Mouse (Mus musculus) skeletal muscle tissue, postnatal 0 days (tissue): Measurements from ENCODE around the gene Hist1h2ah. TPM values are rescaled to one million over a fixed set of nuclear protein-coding genes. Genes with fewer than 3 reads are reported as not detected.

Experiments used
- microRNA-seq, 2 experiments: library from miRNA; unstranded; fragments of <30 nt; microRNA quantifications; one replicate each; pipeline ENCODE4; 2016
- polyA plus RNA-seq: library from polyadenylated mRNA; unstranded; fragments of >200 nt; fragmentation: Nextera tagmentation; extraction: Ambion mirVana; gene quantifications from 2 replicates; pipeline ENCODE4 v1.2.1, GENCODE M21; 2015

Gene Hist1h2ah
- 0.86 and 1.6 TPM in 2 replicates for polyA plus RNA-seq

DNA sequence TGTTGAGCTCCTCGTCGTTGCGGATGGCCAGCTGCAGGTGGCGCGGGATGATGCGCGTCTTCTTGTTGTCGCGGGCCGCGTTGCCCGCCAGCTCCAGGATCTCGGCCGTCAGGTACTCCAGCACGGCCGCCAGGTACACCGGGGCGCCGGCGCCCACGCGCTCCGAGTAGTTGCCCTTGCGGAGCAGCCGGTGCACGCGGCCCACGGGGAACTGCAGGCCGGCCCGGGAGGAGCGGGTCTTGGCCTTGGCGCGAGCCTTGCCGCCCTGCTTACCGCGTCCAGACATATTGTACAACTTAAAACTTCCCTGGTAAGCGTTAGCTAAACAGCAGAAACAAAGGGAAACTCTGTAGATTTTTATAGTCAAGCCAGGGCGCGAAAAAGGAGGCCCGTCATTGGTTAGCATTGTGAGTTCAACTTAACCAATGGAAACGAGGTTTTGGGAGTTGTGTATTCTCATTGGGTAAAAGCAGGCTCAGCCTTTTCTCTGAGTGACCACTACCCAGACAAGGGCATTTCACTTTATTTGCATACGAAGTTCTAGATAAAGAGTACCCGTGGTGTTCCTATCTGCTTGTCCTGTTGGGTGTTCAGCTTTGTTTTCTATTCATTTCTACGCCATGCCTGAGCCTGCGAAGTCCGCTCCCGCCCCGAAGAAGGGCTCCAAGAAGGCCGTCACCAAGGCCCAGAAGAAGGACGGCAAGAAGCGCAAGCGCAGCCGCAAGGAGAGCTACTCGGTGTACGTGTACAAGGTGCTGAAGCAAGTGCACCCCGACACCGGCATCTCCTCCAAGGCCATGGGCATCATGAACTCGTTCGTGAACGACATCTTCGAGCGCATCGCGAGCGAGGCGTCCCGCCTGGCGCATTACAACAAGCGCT, at the start of gene Hist1h2ah, which contains the start of gene Hist1h2bk:
Gene Hist1h2ah (minus strand): TSS at position 302 of the 882 bp plus-strand sequence.
Gene Hist1h2bk (plus strand): TSS at position 604 of the 882 bp plus-strand sequence.

DNA sequence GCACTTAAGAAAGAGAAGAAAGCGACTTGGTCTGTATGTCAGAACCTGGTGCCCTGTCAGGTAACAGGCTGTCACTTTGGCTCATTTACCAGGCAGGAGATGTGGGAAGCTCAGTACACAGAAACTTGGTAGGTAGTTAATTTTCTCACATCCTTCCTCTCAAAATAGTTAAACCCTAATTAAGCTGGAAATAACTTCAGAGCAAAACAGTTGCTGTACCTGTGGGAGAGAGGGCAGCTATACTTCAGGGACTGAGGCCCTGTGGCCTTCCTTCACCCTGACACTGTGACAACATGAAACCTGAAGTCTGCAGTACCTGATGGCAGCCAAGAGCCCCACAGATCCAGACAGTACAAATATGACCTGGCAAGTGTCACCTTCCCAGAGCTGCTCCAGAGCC, 48.8 kb upstream of the Hist1h2ah start, which contains the start of gene Vmn1r188:
Gene Vmn1r188 (plus strand): TSS at position 301 of the 400 bp plus-strand sequence.

DNA sequence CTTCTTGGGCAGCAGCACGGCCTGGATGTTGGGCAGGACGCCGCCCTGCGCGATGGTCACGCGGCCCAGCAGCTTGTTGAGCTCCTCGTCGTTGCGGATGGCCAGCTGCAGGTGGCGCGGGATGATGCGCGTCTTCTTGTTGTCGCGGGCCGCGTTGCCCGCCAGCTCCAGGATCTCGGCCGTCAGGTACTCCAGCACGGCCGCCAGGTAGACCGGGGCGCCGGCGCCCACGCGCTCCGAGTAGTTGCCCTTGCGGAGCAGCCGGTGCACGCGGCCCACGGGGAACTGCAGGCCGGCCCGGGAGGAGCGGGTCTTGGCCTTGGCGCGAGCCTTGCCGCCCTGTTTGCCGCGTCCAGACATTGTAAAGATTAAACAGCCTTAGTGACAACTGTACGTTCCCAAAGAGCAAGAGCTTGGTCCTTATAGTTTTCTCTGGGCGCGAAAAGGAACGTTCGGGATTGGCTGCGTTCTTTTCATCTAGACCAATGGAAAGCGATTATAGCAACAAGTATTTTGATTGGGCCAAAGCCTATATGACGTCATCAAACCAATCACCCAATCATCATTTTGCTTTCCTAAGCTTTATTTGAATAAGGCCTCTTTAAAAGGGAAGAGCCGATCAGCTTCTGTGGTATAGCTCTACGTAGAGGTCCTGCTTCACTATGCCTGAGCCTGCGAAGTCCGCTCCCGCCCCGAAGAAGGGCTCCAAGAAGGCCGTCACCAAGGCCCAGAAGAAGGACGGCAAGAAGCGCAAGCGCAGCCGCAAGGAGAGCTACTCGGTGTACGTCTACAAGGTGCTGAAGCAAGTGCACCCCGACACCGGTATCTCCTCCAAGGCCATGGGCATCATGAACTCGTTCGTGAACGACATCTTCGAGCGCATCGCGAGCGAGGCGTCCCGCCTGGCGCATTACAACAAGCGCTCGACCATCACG, 7.5 kb upstream of the Hist1h2ah start, which contains the start of the genes Hist1h2ag and Hist1h2bj:
Gene Hist1h2ag (minus strand): TSS at position 377 of the 935 bp plus-strand sequence.
Gene Hist1h2bj (plus strand): TSS at position 647 of the 935 bp plus-strand sequence.

DNA sequence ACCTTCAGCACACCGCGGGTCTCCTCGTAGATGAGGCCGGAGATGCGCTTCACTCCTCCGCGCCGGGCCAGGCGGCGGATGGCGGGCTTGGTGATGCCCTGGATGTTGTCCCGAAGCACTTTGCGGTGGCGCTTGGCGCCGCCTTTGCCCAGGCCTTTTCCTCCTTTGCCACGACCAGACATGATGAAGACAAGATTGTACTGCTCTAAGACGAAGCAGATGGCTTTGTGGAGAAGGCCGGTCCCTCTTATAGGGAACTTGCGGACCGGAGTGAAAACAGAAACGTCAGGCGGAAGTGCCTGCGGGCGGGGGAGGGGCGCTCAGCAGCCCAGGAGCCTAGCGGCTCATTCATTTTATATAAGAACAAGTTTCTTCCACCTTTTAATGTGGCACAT, 5.8 kb upstream of the Hist1h2ah start, which contains the start of gene Hist1h4i:
Gene Hist1h4i (minus strand): TSS at position 221 of the 395 bp plus-strand sequence.

DNA sequence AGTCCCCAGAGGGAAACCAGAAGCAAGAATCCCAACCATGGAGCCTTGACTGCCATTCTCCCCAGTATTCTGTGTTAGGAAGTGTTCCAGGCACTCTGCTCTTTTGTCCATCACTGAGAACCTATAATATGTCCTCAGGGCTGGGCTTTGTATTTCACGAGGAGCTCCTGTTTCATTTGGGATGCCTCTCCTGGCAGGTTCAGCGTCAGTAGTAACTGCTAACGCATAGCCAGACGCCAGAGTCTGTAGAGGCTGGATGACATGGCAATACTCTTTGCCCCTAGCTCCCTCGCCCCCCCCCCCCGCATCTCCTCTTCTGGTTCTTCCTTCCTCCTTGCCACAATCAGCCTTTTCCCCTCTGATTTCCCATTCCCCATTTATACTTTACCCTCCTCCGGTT, 25.7 kb downstream of the Hist1h2ah start, which contains the start of gene Prss16:
Gene Prss16 (minus strand): TSS at position 101 of the 400 bp plus-strand sequence.

Small RNAs within 50 kb of the gene (microRNA-seq; reads per million reads assigned to microRNA genes)
- gene Gm26300 (0 reads per million in 2 experiments), gene Gm44390 (0 to 0.10 reads per million in 2 experiments), gene Gm44486 (0 reads per million in 2 experiments)

Other genes with a start within 250 kb of the Hist1h2ah start
- 1.5 and 2.4 TPM in 2 replicates for gene Hist1h2an, start 248.3 kb downstream of the Hist1h2ah start, polyA plus RNA-seq
- gene Hist1h2bp, start 248.1 kb downstream of the Hist1h2ah start, polyA plus RNA-seq = 0.51 and 0.69 TPM in 2 replicates
- 3.3 and 7.3 TPM in 2 replicates for gene Hist1h2bq, start 225.4 kb downstream of the Hist1h2ah start, polyA plus RNA-seq
- not detected in 2 replicates for gene Hist1h2ao, start 225.1 kb downstream of the Hist1h2ah start, polyA plus RNA-seq
- not detected in 2 replicates for gene Hist1h4m, start 223.8 kb downstream of the Hist1h2ah start, polyA plus RNA-seq
- gene Hist1h4n, start 203.4 kb downstream of the Hist1h2ah start, polyA plus RNA-seq = 2.6 and 3.1 TPM in 2 replicates
- 1,124 and 1,146 TPM in 2 replicates for gene Hist1h2ap, start 202.1 kb downstream of the Hist1h2ah start, polyA plus RNA-seq
- gene Hist1h2br, start 201.8 kb downstream of the Hist1h2ah start, polyA plus RNA-seq = 2.9 and 6.3 TPM in 2 replicates
- gene Zfp184, start 90.5 kb downstream of the Hist1h2ah start, polyA plus RNA-seq = 0.83 and 1.1 TPM in 2 replicates
- gene Pom121l2, start 54.4 kb downstream of the Hist1h2ah start, polyA plus RNA-seq = 0.04 TPM in 1 of 2 replicates, not detected in the other
- 0.19 TPM in 1 of 2 replicates, not detected in the other for gene Prss16, start 25.8 kb downstream of the Hist1h2ah start, polyA plus RNA-seq
- gene Hist1h2bk, start 302 bp upstream of the Hist1h2ah start, polyA plus RNA-seq = 0.79 and 0.91 TPM in 2 replicates
- gene Hist1h4i, start 5.8 kb upstream of the Hist1h2ah start, polyA plus RNA-seq = 5.0 and 9.6 TPM in 2 replicates
- gene Hist1h2ag, start 7.4 kb upstream of the Hist1h2ah start, polyA plus RNA-seq = 5.9 and 6.8 TPM in 2 replicates
- 0.97 TPM in 1 of 2 replicates, not detected in the other for gene Hist1h2bj, start 7.6 kb upstream of the Hist1h2ah start, polyA plus RNA-seq
- not detected in 2 replicates for gene Vmn1r188, start 48.9 kb upstream of the Hist1h2ah start, polyA plus RNA-seq
- gene Vmn1r189, start 70.3 kb upstream of the Hist1h2ah start, polyA plus RNA-seq = not detected in 2 replicates
- gene Vmn1r191, start 148.4 kb upstream of the Hist1h2ah start, polyA plus RNA-seq = not detected in 2 replicates
- gene Vmn1r192, start 155.6 kb upstream of the Hist1h2ah start, polyA plus RNA-seq = not detected in 2 replicates
- not detected in 2 replicates for gene Vmn1r193, start 187.6 kb upstream of the Hist1h2ah start, polyA plus RNA-seq
- gene Vmn1r194, start 208.6 kb upstream of the Hist1h2ah start, polyA plus RNA-seq = not detected in 2 replicates
- not detected in 2 replicates for gene Vmn1r195, start 235.0 kb upstream of the Hist1h2ah start, polyA plus RNA-seq